Mouse (Mus musculus) kidney, adult 2 months (tissue): ENCODE data around the gene Tmem39a.

Experiments used
- CTCF ChIP-seq: fragments of 200-500 bp; conservative IDR thresholded peaks from 2 replicates; pipeline ENCODE4 v1.5.1; 2011; ENCODE audit warnings: low read depth, mild to moderate bottlenecking, control low read depth, low read length, moderate library complexity, mixed read lengths; ENCODE audit not compliant: insufficient read depth, insufficient read length
- POLR2A ChIP-seq: fragments of 200-500 bp; IDR thresholded peaks from one replicate; pipeline ENCODE4 v1.6.1; 2011; ENCODE audit warnings: low read depth, low read length, control low read depth

DNA sequence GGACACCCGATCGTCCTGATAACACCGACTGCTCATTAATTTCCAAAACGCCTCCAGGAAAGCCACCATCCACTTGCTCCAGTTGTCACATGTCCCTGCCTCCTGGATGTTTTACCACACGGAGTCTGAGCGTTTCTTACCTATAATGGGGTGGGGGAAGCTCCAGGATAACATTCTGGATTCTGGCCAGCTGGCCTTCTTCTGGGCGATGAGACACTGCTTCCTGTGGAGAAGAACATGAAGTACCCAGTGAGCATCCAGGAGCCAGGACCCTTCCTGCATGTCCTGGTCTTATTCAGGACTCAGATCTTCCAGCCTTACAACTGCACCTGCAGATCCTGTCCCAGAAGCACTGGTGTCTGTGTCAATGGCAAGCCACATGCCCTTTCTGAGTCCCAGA lies 66.9 kb downstream of the Tmem39a start:
- TF ChIP-seq CTCF (no peak), POLR2A (no peak)
